Comparison of ENCODE assay signal across 9 mouse cellular contexts in genomic region chr9:108431431-108432067, GRCm38 (mm10). TPM values are rescaled to one million over a fixed set of nuclear protein-coding genes. Genes with fewer than 3 reads are reported as not detected.
A peak's percentile ranks its signal among the peaks of the same experiment; 100 is the strongest.
DNase-seq lines count a peak whose midpoint lies in the region; ATAC-seq lines count a peak whose summit lies in the region.
"Had no signal": no experiment of that assay in that cellular context is flagged by ENCODE, and none has a peak within 500 bp of the region (broad histone marks: within the 10 kb centered on the region; RNA-seq: fewer than 3 reads in every experiment).

No protein-coding gene starts in this region.

- ATAC-seq in heart, embryonic 15.5 days (replicated peaks; ENCODE audit: insufficient number of reproducible peaks, insufficient read depth, low FRiP score, low read depth): 0 out of 2 replicates have a peak, but pooled peaks have one; percentile 39
- 0 out of 2 replicates have a peak, but pooled peaks have one; percentile 22 for ATAC-seq in embryonic facial prominence, embryonic 14.5 days (ENCODE audit: low read depth)
- ATAC-seq in limb, embryonic 11.5 days (ENCODE audit: insufficient number of reproducible peaks, low FRiP score, low TSS enrichment, low read depth): peak; percentile 44
- ATAC-seq in midbrain, embryonic 15.5 days (replicated peaks): no peak
- no peak for ATAC-seq in frontal cortex, adult (ENCODE audit: low TSS enrichment)

- H3K4me2 ChIP-seq in heart, embryonic 15.5 days: peak overlapping the region; percentile 67
- H3K4me2 ChIP-seq in embryonic facial prominence, embryonic 14.5 days (ENCODE audit: low read depth, low read length): peak overlapping the region; percentile 47
- H3K4me2 ChIP-seq in limb, embryonic 11.5 days (ENCODE audit: low read depth, severe bottlenecking): peak overlapping the region; percentile 36
- peak overlapping the region; percentile 46 for H3K4me2 ChIP-seq in midbrain, embryonic 15.5 days

- H3K9me3 ChIP-seq in heart, embryonic 15.5 days (replicated peaks): no peaks in the 10 kb centered on the region
- H3K9me3 ChIP-seq in embryonic facial prominence, embryonic 14.5 days (ENCODE audit: control insufficient read depth, low read length): no peaks in the 10 kb centered on the region
- H3K9me3 ChIP-seq in limb, embryonic 11.5 days (ENCODE audit: control insufficient read depth, low read length): no peaks in the 10 kb centered on the region
- no peaks in the 10 kb centered on the region for H3K9me3 ChIP-seq in midbrain, embryonic 15.5 days
- H3K9me3 ChIP-seq: G1E had no signal

- H3K9ac ChIP-seq in heart, embryonic 15.5 days: no peak overlapping the region
- H3K9ac ChIP-seq in embryonic facial prominence, embryonic 14.5 days (ENCODE audit: low read depth, low read length): peak overlapping the region; percentile 35; the same call in 1 of the 2 replicates
- 0 out of 2 replicates have a peak overlapping the region, but pooled peaks have one; percentile 12 for H3K9ac ChIP-seq in limb, embryonic 11.5 days (ENCODE audit: low read length)
- H3K9ac ChIP-seq in midbrain, embryonic 15.5 days: no peak overlapping the region; the same call in 1 of the 2 replicates

- H3K27ac ChIP-seq in heart, embryonic 15.5 days: no peak overlapping the region
- no peak overlapping the region for H3K27ac ChIP-seq in embryonic facial prominence, embryonic 14.5 days (replicated peaks; ENCODE audit: low read depth, low read length)
- no peak overlapping the region for H3K27ac ChIP-seq in limb, embryonic 11.5 days (replicated peaks; ENCODE audit: low read depth, low read length)
- no peak overlapping the region for H3K27ac ChIP-seq in midbrain, embryonic 15.5 days

- H3K4me3 ChIP-seq in heart, embryonic 15.5 days: peak overlapping the region; percentile 42
- H3K4me3 ChIP-seq in embryonic facial prominence, embryonic 14.5 days (ENCODE audit: low read depth, low read length): peak overlapping the region; percentile 26
- H3K4me3 ChIP-seq in limb, embryonic 11.5 days (ENCODE audit: low read depth, low read length): no peak overlapping the region
- peak overlapping the region; percentile 31 for H3K4me3 ChIP-seq in midbrain, embryonic 15.5 days

- WGBS in heart, embryonic 15.5 days: 40% methylated on average over 32 of the region's 32 CpGs
- WGBS in embryonic facial prominence, embryonic 14.5 days: 52% methylated on average over 32 of the region's 32 CpGs
- 49% methylated on average over 32 of the region's 32 CpGs for WGBS in limb, embryonic 11.5 days
- 53% methylated on average over 32 of the region's 32 CpGs for WGBS in midbrain, embryonic 15.5 days

- H3K4me1 ChIP-seq in heart, embryonic 15.5 days (replicated peaks): peaks cover 4% of the 10 kb centered on the region; the same call in 1 of the 2 replicates
- H3K4me1 ChIP-seq in embryonic facial prominence, embryonic 14.5 days (ENCODE audit: control insufficient read depth, insufficient read depth, low read length): no peaks in the 10 kb centered on the region
- H3K4me1 ChIP-seq in limb, embryonic 11.5 days (ENCODE audit: control insufficient read depth, insufficient read depth, low read length): 0 out of 2 replicates have a peak, but pooled peaks cover 3% of the 10 kb centered on the region
- H3K4me1 ChIP-seq in midbrain, embryonic 15.5 days: peaks cover 6% of the 10 kb centered on the region; the same call in 1 of the 2 replicates

- no peaks in the 10 kb centered on the region for H3K36me3 ChIP-seq in heart, embryonic 15.5 days
- H3K36me3 ChIP-seq in embryonic facial prominence, embryonic 14.5 days (ENCODE audit: control insufficient read depth, insufficient read depth, low read length): no peaks in the 10 kb centered on the region
- no peaks in the 10 kb centered on the region for H3K36me3 ChIP-seq in limb, embryonic 11.5 days (ENCODE audit: control insufficient read depth, insufficient read depth, low read length)
- no peaks in the 10 kb centered on the region for H3K36me3 ChIP-seq in midbrain, embryonic 15.5 days (replicated peaks)
- H3K36me3 ChIP-seq: G1E had no signal

- no peak for DNase-seq in heart, adult 8-10 months (ENCODE audit: low spot score)
- DNase-seq in embryonic facial prominence, embryonic 14.5 days (ENCODE audit: low spot score): peak; percentile 51
- peak; percentile 68 for DNase-seq in limb, embryonic 11.5 days (ENCODE audit: low spot score)
- no peak for DNase-seq in right cerebral cortex, postnatal 10 days (ENCODE audit: low spot score in 2 of 2)
- no peak for DNase-seq in gastrocnemius, postnatal 4 days (ENCODE audit: low spot score in 2 of 2)

- no peaks in the 10 kb centered on the region for H3K27me3 ChIP-seq in heart, embryonic 15.5 days
- no peaks in the 10 kb centered on the region for H3K27me3 ChIP-seq in embryonic facial prominence, embryonic 14.5 days (replicated peaks; ENCODE audit: control insufficient read depth, insufficient read depth, low read length)
- no peaks in the 10 kb centered on the region for H3K27me3 ChIP-seq in limb, embryonic 11.5 days (ENCODE audit: control insufficient read depth, insufficient read depth, low read length)
- no peaks in the 10 kb centered on the region for H3K27me3 ChIP-seq in midbrain, embryonic 15.5 days (replicated peaks)

RNA-seq across cellular contexts. Expression of gene Ccdc36, which starts 3.3 kb away (rescaled TPM):
- 0.84 and 1.1 TPM in 2 replicates for polyA plus RNA-seq in heart, embryonic 15.5 days (2015; fragmentation: Nextera tagmentation; extraction: Ambion mirVana)
- total RNA-seq in heart, adult 8-10 months (2022): not detected
- polyA plus RNA-seq in embryonic facial prominence, embryonic 14.5 days (2014; fragmentation: Nextera tagmentation; extraction: Ambion mirVana): 1.1 and 1.5 TPM in 2 replicates
- 1.3 and 1.5 TPM in 2 replicates for polyA plus RNA-seq in limb, embryonic 11.5 days (2014; fragmentation: Nextera tagmentation; extraction: Ambion mirVana)
- polyA plus RNA-seq in midbrain, embryonic 15.5 days (2015; fragmentation: Nextera tagmentation; extraction: Ambion mirVana): 1.7 and 1.8 TPM in 2 replicates
- total RNA-seq in gastrocnemius, postnatal 4 days (2021): under 1 TPM; 0.21 to 0.25 TPM
- polyA plus RNA-seq: G1E had no signal

RNA-seq across cellular contexts. Expression of gene BC048562, which starts 4.7 kb away (rescaled TPM):
- polyA plus RNA-seq in heart, embryonic 15.5 days (2015; fragmentation: Nextera tagmentation; extraction: Ambion mirVana): not detected in 2 replicates
- not detected for total RNA-seq in heart, adult 8-10 months (2022)
- polyA plus RNA-seq in embryonic facial prominence, embryonic 14.5 days (2014; fragmentation: Nextera tagmentation; extraction: Ambion mirVana): not detected in 2 replicates
- polyA plus RNA-seq in limb, embryonic 11.5 days (2014; fragmentation: Nextera tagmentation; extraction: Ambion mirVana): not detected in 2 replicates
- polyA plus RNA-seq in midbrain, embryonic 15.5 days (2015; fragmentation: Nextera tagmentation; extraction: Ambion mirVana): not detected in 2 replicates
- not detected for total RNA-seq in gastrocnemius, postnatal 4 days (2021)

RNA-seq across cellular contexts. Expression of gene Ccdc71, which starts 28.8 kb away (rescaled TPM):
- 32.2 and 42.1 TPM in 2 replicates for polyA plus RNA-seq in heart, embryonic 15.5 days (2015; fragmentation: Nextera tagmentation; extraction: Ambion mirVana)
- total RNA-seq in heart, adult 8-10 months (2022): 10 to 100 TPM; 21.3 to 28.3 (median 26.7) TPM
- 42.0 and 42.2 TPM in 2 replicates for polyA plus RNA-seq in embryonic facial prominence, embryonic 14.5 days (2014; fragmentation: Nextera tagmentation; extraction: Ambion mirVana)
- 46.0 and 55.5 TPM in 2 replicates for polyA plus RNA-seq in limb, embryonic 11.5 days (2014; fragmentation: Nextera tagmentation; extraction: Ambion mirVana)
- polyA plus RNA-seq in midbrain, embryonic 15.5 days (2015; fragmentation: Nextera tagmentation; extraction: Ambion mirVana): 70.2 and 71.4 TPM in 2 replicates
- total RNA-seq in gastrocnemius, postnatal 4 days (2021): 10 to 100 TPM; 27.0 to 31.3 TPM

RNA-seq across cellular contexts. Expression of gene Klhdc8b, which starts 29.8 kb away (rescaled TPM):
- 95.7 and 103 TPM in 2 replicates for polyA plus RNA-seq in heart, embryonic 15.5 days (2015; fragmentation: Nextera tagmentation; extraction: Ambion mirVana)
- total RNA-seq in heart, adult 8-10 months (2022): 1 to 10 TPM; 3.9 to 6.7 (median 5.8) TPM
- polyA plus RNA-seq in embryonic facial prominence, embryonic 14.5 days (2014; fragmentation: Nextera tagmentation; extraction: Ambion mirVana): 23.7 and 27.6 TPM in 2 replicates
- polyA plus RNA-seq in limb, embryonic 11.5 days (2014; fragmentation: Nextera tagmentation; extraction: Ambion mirVana): 13.6 and 17.2 TPM in 2 replicates
- 82.8 and 87.3 TPM in 2 replicates for polyA plus RNA-seq in midbrain, embryonic 15.5 days (2015; fragmentation: Nextera tagmentation; extraction: Ambion mirVana)
- total RNA-seq in gastrocnemius, postnatal 4 days (2021): 10 to 100 TPM; 13.4 to 15.3 TPM

RNA-seq across cellular contexts. Expression of gene 1700102P08Rik, which starts 38.9 kb away (rescaled TPM):
- 0.38 and 0.53 TPM in 2 replicates for polyA plus RNA-seq in heart, embryonic 15.5 days (2015; fragmentation: Nextera tagmentation; extraction: Ambion mirVana)
- 1 to 10 TPM in 2 of 4 experiments, under 1 TPM in 2; 0.73 to 1.5 (median 1.1) TPM for total RNA-seq in heart, adult 8-10 months (2022)
- polyA plus RNA-seq in embryonic facial prominence, embryonic 14.5 days (2014; fragmentation: Nextera tagmentation; extraction: Ambion mirVana): 0.18 and 0.58 TPM in 2 replicates
- polyA plus RNA-seq in limb, embryonic 11.5 days (2014; fragmentation: Nextera tagmentation; extraction: Ambion mirVana): 0.57 and 0.87 TPM in 2 replicates
- 2.4 and 2.7 TPM in 2 replicates for polyA plus RNA-seq in midbrain, embryonic 15.5 days (2015; fragmentation: Nextera tagmentation; extraction: Ambion mirVana)
- total RNA-seq in gastrocnemius, postnatal 4 days (2021): 1 to 10 TPM in 1 of 2 experiments, under 1 TPM in 1; 0.57 to 1.2 TPM

Comparison
In these comparisons a context has a peak if more than half of its experiments do, and no peak if none do; other contexts are left out.
1. ATAC-seq: peak in heart, embryonic 15.5 days (single experiment), embryonic facial prominence, embryonic 14.5 days (single experiment) and limb, embryonic 11.5 days (single experiment); none in midbrain, embryonic 15.5 days (single experiment) and frontal cortex, adult (single experiment).
2. H3K9ac ChIP-seq: peak in embryonic facial prominence, embryonic 14.5 days (single experiment) and limb, embryonic 11.5 days (single experiment); none in heart, embryonic 15.5 days (single experiment) and midbrain, embryonic 15.5 days (single experiment).
3. DNase-seq: peak in embryonic facial prominence, embryonic 14.5 days (single experiment) and limb, embryonic 11.5 days (single experiment); none in heart, adult 8-10 months (single experiment), right cerebral cortex, postnatal 10 days (0 of 2) and gastrocnemius, postnatal 4 days (0 of 2).
4. Peak in every context shown above with its lines, with median percentiles within 50 percentile points of each other: H3K4me2 ChIP-seq.